Mouse (Mus musculus): ENCODE results near the gene Cacnb4. TPM values are rescaled to one million over a fixed set of nuclear protein-coding genes. Genes with fewer than 3 reads are reported as not detected.

Gene Cacnb4
- total and polyA plus RNA-seq, 3 experiments = 0.16 to 0.61 (median 0.29) TPM

GRCm38 (mm10) chr2:52448916-52449315 lies 227.7 kb downstream of the Cacnb4 start:
- H3K4me3 ChIP-seq = no peak overlapping the region
- DNase-seq = no peak
- WGBS = 37% methylated on average over 1 of the region's 1 CpGs
- intact Hi-C loops (cut with DNase I) = no loop called here
- no peaks in the 10 kb centered on the region for H3K79me2 ChIP-seq (replicated peaks; ENCODE audit: control insufficient read depth, insufficient read depth, low read length)
- no peak for TF ChIP-seq POLR2A (IDR thresholded peaks at IDR 0.05; ENCODE audit: insufficient read depth, low read depth, low read length)
- no peak for TF ChIP-seq CTCF (IDR thresholded peaks at IDR 0.05)
- TF ChIP-seq EP300 (IDR thresholded peaks at IDR 0.05; ENCODE audit: insufficient read depth, low read depth, low read length) = no peak
- peaks cover 4% of the 10 kb centered on the region; the same call in 1 of the 2 replicates for H3K4me1 ChIP-seq (ENCODE audit: control insufficient read depth, insufficient read depth, low read length)
- H3K9ac ChIP-seq (ENCODE audit: low read depth, low read length) = no peak overlapping the region
- H3K27ac ChIP-seq = no peak overlapping the region
- H3K36me3 ChIP-seq (ENCODE audit: control insufficient read depth, insufficient read depth, low read length) = no peaks in the 10 kb centered on the region; the same call in 1 of the 2 replicates
- no peaks in the 10 kb centered on the region for H3K27me3 ChIP-seq (ENCODE audit: control insufficient read depth, insufficient read depth, low read length)

- no peaks in the 10 kb centered on the region; the same call in 1 of the 2 replicates for H3K36me3 ChIP-seq (ENCODE audit: control insufficient read depth, insufficient read depth, low read length)
- WGBS = 62% methylated on average over 5 of the region's 5 CpGs
- DNase-seq = no peak
These were observed 230.0 kb downstream of the Cacnb4 start for GRCm38 (mm10) chr2:52446648-52447047.

DNA sequence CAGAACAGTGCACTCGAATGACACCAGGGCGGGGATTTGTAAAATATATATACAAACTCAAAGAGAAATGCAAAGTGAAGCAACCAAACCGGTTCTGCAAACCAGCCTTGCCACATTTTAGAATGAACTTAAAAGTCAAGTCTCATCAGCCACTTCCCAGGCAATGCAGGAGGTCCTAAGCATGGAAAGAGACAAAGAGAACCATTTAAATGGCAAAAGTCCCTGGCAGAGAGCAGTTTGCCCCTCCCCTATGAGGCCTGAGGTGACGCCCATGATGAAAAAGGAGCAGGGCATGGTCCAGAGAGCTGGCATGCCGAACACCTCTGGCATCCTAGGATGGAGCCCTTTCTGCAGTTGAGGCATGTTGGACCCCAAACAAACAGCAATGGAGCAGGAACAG lies 234.5 kb downstream of the Cacnb4 start:
- no peaks in the 10 kb centered on the region for H3K36me3 ChIP-seq (ENCODE audit: control insufficient read depth, insufficient read depth, low read length)
- no peaks in the 10 kb centered on the region for H3K27me3 ChIP-seq (ENCODE audit: control insufficient read depth, insufficient read depth, low read length)
- TF ChIP-seq CTCF (IDR thresholded peaks at IDR 0.05) = no peak
- no peak for TF ChIP-seq EP300 (IDR thresholded peaks at IDR 0.05; ENCODE audit: insufficient read depth, low read depth, low read length)
- TF ChIP-seq POLR2A (IDR thresholded peaks at IDR 0.05; ENCODE audit: insufficient read depth, low read depth, low read length) = no peak
- peaks cover 7% of the 10 kb centered on the region for H3K4me1 ChIP-seq (ENCODE audit: control insufficient read depth, insufficient read depth, low read length)
- H3K27ac ChIP-seq = no peak overlapping the region
- no peak overlapping the region for H3K9ac ChIP-seq (ENCODE audit: low read depth, low read length)
- intact Hi-C loops (cut with DNase I) = no loop called here
- H3K4me3 ChIP-seq = no peak overlapping the region
- WGBS = 73% methylated on average over 5 of the region's 5 CpGs
- no peak for DNase-seq
- no peaks in the 10 kb centered on the region for H3K79me2 ChIP-seq (replicated peaks; ENCODE audit: control insufficient read depth, insufficient read depth, low read length)

More at GRCm38 (mm10) chr2:52446648-52447047, 230.0 kb downstream of the Cacnb4 start:
- H3K27me3 ChIP-seq (ENCODE audit: control insufficient read depth, insufficient read depth, low read length) = no peaks in the 10 kb centered on the region
- H3K4me3 ChIP-seq = no peak overlapping the region
- intact Hi-C loops (cut with DNase I) = no loop called here
- no peak overlapping the region for H3K27ac ChIP-seq
- H3K79me2 ChIP-seq (replicated peaks; ENCODE audit: control insufficient read depth, insufficient read depth, low read length) = no peaks in the 10 kb centered on the region
- no peak for TF ChIP-seq POLR2A (IDR thresholded peaks at IDR 0.05; ENCODE audit: insufficient read depth, low read depth, low read length)
- no peak for TF ChIP-seq EP300 (IDR thresholded peaks at IDR 0.05; ENCODE audit: insufficient read depth, low read depth, low read length)
- no peak for TF ChIP-seq CTCF (IDR thresholded peaks at IDR 0.05)
- no peak overlapping the region for H3K9ac ChIP-seq (ENCODE audit: low read depth, low read length)
- H3K4me1 ChIP-seq (ENCODE audit: control insufficient read depth, insufficient read depth, low read length) = peaks cover 4% of the 10 kb centered on the region; the same call in 1 of the 2 replicates

- H3K27ac ChIP-seq = no peak overlapping the region
- no peaks in the 10 kb centered on the region for H3K36me3 ChIP-seq (ENCODE audit: control insufficient read depth, insufficient read depth, low read length)
- H3K79me2 ChIP-seq (replicated peaks; ENCODE audit: control insufficient read depth, insufficient read depth, low read length) = no peaks in the 10 kb centered on the region
- 86% methylated on average over 4 of the region's 4 CpGs for WGBS
- intact Hi-C loops (cut with DNase I) = no loop called here
- no peak overlapping the region for H3K9ac ChIP-seq (ENCODE audit: low read depth, low read length)
- no peaks in the 10 kb centered on the region for H3K27me3 ChIP-seq (ENCODE audit: control insufficient read depth, insufficient read depth, low read length)
- H3K4me3 ChIP-seq = no peak overlapping the region
- TF ChIP-seq EP300 (IDR thresholded peaks at IDR 0.05; ENCODE audit: insufficient read depth, low read depth, low read length) (no peak), CTCF (IDR thresholded peaks at IDR 0.05) (no peak), POLR2A (IDR thresholded peaks at IDR 0.05; ENCODE audit: insufficient read depth, low read depth, low read length) (no peak)
- DNase-seq = no peak
- peaks cover 7% of the 10 kb centered on the region for H3K4me1 ChIP-seq (ENCODE audit: control insufficient read depth, insufficient read depth, low read length)
These were observed 236.1 kb downstream of the Cacnb4 start for GRCm38 (mm10) chr2:52440420-52441015.

DNA sequence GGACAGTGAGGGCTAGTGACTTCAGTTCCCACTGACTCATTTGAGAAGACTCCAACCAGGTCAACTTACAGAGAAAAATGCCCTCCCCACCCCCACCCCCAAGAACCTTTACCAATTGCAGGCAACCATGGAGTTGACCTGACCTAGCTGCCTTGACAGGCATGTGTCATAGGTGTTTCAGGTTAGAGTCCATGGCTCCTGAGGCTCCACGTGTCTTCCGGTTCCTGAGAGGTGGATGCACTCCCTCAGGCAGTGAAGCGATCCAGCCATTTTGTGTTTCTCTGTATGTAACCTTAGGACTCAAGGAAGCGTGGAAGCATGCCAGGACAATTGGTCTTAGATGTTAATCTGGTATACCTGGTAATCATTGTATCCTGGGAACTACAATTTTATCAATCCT lies 238.2 kb downstream of the Cacnb4 start:
- TF ChIP-seq EP300 (IDR thresholded peaks at IDR 0.05; ENCODE audit: insufficient read depth, low read depth, low read length) (no peak), CTCF (IDR thresholded peaks at IDR 0.05) (no peak), POLR2A (IDR thresholded peaks at IDR 0.05; ENCODE audit: insufficient read depth, low read depth, low read length) (no peak)
- Histone ChIP-seq H3K4me1 (ENCODE audit: control insufficient read depth, insufficient read depth, low read length) (peaks cover 7% of the 10 kb centered on the region), H3K79me2 (replicated peaks; ENCODE audit: control insufficient read depth, insufficient read depth, low read length) (no peaks in the 10 kb centered on the region), H3K27me3 (ENCODE audit: control insufficient read depth, insufficient read depth, low read length) (no peaks in the 10 kb centered on the region), H3K27ac (no peak overlapping the region; the same call in none of the 2 replicates), H3K4me3 (no peak overlapping the region), H3K9ac (ENCODE audit: low read depth, low read length) (no peak overlapping the region), H3K36me3 (ENCODE audit: control insufficient read depth, insufficient read depth, low read length) (no peaks in the 10 kb centered on the region)
- intact Hi-C loops (cut with DNase I) = no loop called here
- no peak for DNase-seq
- WGBS = 91% methylated on average over 4 of the region's 4 CpGs

DNA sequence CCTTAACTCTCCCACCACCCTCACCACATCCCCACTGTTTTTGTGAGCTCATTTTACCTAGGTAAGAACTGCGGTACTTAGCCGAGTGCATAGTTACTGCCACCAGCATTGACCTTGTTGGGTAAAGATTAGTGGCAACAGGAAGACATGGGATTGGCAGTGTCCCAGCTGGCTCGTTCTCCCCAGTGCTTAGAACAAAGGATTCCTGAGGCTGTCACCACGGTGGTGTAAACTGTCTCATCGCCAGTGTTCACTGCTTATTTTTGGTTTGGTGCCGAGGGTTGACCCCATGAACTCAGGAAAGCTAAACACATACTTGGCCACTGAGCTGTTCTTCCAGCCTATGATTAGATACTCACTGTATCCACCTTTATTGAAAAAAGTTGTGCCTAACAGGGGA lies 238.6 kb downstream of the Cacnb4 start:
- Histone ChIP-seq H3K79me2 (replicated peaks; ENCODE audit: control insufficient read depth, insufficient read depth, low read length) (no peaks in the 10 kb centered on the region), H3K27ac (peak overlapping the region; percentile 2), H3K4me1 (ENCODE audit: control insufficient read depth, insufficient read depth, low read length) (peaks cover 7% of the 10 kb centered on the region), H3K27me3 (ENCODE audit: control insufficient read depth, insufficient read depth, low read length) (no peaks in the 10 kb centered on the region), H3K9ac (ENCODE audit: low read depth, low read length) (no peak overlapping the region), H3K4me3 (no peak overlapping the region), H3K36me3 (ENCODE audit: control insufficient read depth, insufficient read depth, low read length) (no peaks in the 10 kb centered on the region)
- intact Hi-C loops (cut with DNase I) = no loop called here
- TF ChIP-seq POLR2A (IDR thresholded peaks at IDR 0.05; ENCODE audit: insufficient read depth, low read depth, low read length) = no peak
- TF ChIP-seq CTCF (IDR thresholded peaks at IDR 0.05) = no peak
- peak; percentile 67; the same call in 1 of the 2 replicates for TF ChIP-seq EP300 (IDR thresholded peaks at IDR 0.05; ENCODE audit: insufficient read depth, low read depth, low read length)
- DNase-seq = peak; percentile 69 to 78
- 7% methylated on average over 6 of the region's 6 CpGs for WGBS

Data from heart, adult 2 months (tissue).